Mouse (Mus musculus): ENCODE results near the gene Cog8.

DNA sequence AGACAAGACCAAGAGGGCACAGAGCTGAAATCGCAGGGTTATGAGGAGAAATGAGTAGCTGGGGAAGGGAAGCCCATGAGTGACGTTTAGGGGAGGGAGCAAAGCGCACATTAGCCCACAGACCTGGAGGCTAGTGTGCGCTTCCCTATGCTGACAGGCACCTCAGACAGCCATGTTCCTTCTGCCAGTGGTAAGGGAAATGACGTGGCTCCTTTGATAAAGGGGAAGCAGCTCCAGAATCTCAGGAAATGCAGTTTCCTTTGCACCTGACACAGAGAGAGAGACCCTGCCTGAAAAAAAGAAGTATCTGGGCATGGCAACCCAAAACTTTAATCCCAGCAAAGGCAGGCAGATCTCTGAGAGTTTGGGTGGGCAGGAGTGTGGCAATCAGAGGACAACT is 26.4 kb downstream of the Cog8 start:
- TF ChIP-seq POLR2A (IDR thresholded peaks at IDR 0.05; ENCODE audit: borderline replicate concordance, low read depth, low read length), result no peak
- no peak for TF ChIP-seq CTCF (IDR thresholded peaks at IDR 0.05; ENCODE audit: low read depth, low read length)

Measured in bone marrow macrophage, adult 2 months (primary cell).